Mouse (Mus musculus) forebrain, postnatal 0 days (tissue): ENCODE measurements around the gene Zfp961. TPM values are rescaled to one million over a fixed set of nuclear protein-coding genes. Genes with fewer than 3 reads are reported as not detected.
A peak's percentile ranks its signal among the peaks of the same experiment; 100 is the strongest.

ENCODE experiments used
- ATAC-seq: fragments of 200-750 bp; cut with Nextera tagmentation; 2 replicates; pipeline ENCODE4 v1.8.0; 2017; ENCODE audit warnings: mild to moderate bottlenecking, moderate library complexity
- DNase-seq: peaks from one replicate; pipeline ENCODE4 v3.0.0-alpha.2; 2015
- H3K27ac ChIP-seq: fragments of 300-500 bp; sonication (generic); 2 replicates; pipeline ENCODE4 v1.5.1; 2014; ENCODE audit warnings: low read depth, mild to moderate bottlenecking, antibody characterized with exemption, low read length, moderate library complexity, mixed read lengths
- H3K27me3 ChIP-seq: fragments of 300-500 bp; sonication (generic); 2 replicates; pipeline ENCODE4 v1.6.1; 2014; ENCODE audit warnings: mild to moderate bottlenecking, low read length, mixed read lengths; ENCODE audit not compliant: insufficient read depth
- H3K36me3 ChIP-seq: fragments of 300-500 bp; sonication (generic); 2 replicates; pipeline ENCODE4 v1.6.1; 2014; ENCODE audit warnings: mild to moderate bottlenecking, moderate library complexity; ENCODE audit not compliant: insufficient read depth
- H3K4me1 ChIP-seq: fragments of 300-500 bp; sonication (generic); 2 replicates; pipeline ENCODE4 v1.6.1; 2014; ENCODE audit warnings: antibody characterized with exemption; ENCODE audit not compliant: insufficient read depth
- H3K4me2 ChIP-seq: fragments of 300-500 bp; sonication (generic); 2 replicates; pipeline ENCODE4 v1.6.1; 2014; ENCODE audit warnings: low read depth, mild to moderate bottlenecking, moderate library complexity
- H3K4me3 ChIP-seq: fragments of 300-500 bp; sonication (generic); 2 replicates; pipeline ENCODE4 v1.5.1; 2014; ENCODE audit warnings: low read depth, low read length, mixed read lengths
- H3K9ac ChIP-seq: fragments of 300-500 bp; sonication (generic); 2 replicates; pipeline ENCODE4 v1.6.1; 2014; ENCODE audit warnings: mild to moderate bottlenecking
- H3K9me3 ChIP-seq: fragments of 300-500 bp; sonication (generic); 2 replicates; pipeline ENCODE4 v1.6.1; 2016; ENCODE audit warnings: low read length
- CTCF ChIP-seq: sonication (generic); IDR thresholded peaks from 2 replicates; pipeline ENCODE4 v1.5.1; 2016; ENCODE audit warnings: antibody characterized with exemption, control low read depth, low read depth
- WGBS: fragments of 180-500 bp; shearing (Covaris S2); extraction: QIAGEN DNeasy Blood & Tissue Kit; methylation state at CpG from one replicate; pipeline ENCODE4 v1.1.7; 2014; 5-methylcytosine and 5-hydroxymethylcytosine counted together
- polyA plus RNA-seq: library from polyadenylated mRNA; unstranded; fragments of >200 nt; fragmentation: Nextera tagmentation; extraction: Ambion mirVana; gene quantifications from 2 replicates; pipeline ENCODE4 v1.2.1, GENCODE M21; 2015
- total RNA-seq: library from RNA; depleted of rRNA; stranded (reverse); fragments of >200 nt; gene quantifications from 2 replicates; pipeline ENCODE4 v1.2.3, GENCODE M21; 2014

Zfp961 gene
- total and polyA plus RNA-seq, 2 experiments from 2014 or later = 14.5 to 28.8 TPM

DNA sequence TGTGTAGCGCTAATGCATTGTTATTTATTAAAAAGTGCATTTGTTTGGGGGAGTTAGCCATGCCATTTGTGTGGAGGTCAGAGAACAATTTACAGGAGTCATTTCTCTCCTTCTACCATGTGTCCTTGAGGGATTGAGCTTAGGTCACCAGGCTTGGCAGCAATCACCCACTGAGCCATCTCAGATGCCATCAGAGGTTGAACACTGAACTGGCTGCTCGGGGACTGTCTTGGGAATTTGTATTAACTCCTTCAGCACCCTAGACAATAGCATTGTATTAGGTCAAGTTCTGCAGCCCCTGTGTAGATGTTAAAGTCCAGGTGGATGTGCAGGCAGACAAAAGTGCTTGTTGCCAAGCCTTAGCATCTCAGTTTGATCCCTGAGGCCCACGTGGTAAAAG lies 13.2 kb downstream of the Zfp961 start:
- Histone ChIP-seq H3K9me3 (no peaks in the 10 kb centered on the region), H3K4me3 (no peak overlapping the region), H3K27me3 (no peaks in the 10 kb centered on the region), H3K27ac (no peak overlapping the region), H3K9ac (no peak overlapping the region), H3K36me3 (peaks cover 32% of the 10 kb centered on the region), H3K4me2 (no peak overlapping the region), H3K4me1 (no peaks in the 10 kb centered on the region)
- no peak for TF ChIP-seq CTCF
- 90% methylated on average over 3 of the region's 3 CpGs for WGBS
- DNase-seq = no peak
- no peak for ATAC-seq

DNA sequence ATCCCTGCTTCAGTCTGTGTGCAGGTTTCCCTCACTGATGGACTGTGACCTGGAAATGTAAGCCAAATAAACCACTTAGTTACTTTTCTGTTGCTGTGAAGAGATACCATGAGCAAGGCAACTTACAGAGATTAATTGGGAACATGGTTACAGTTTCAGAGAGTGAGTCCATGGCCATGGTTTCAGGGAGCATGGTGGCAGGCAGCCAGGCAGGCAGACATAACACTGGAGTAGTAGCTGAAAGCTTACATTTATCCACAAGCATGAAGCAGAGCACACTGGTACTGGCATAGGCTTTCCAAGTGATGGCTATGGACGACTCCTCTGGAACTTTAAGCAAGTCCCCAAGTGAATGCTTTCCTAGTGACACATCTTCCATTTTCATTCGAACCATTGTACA lies 14.3 kb downstream of the Zfp961 start:
- no peak for ATAC-seq
- Histone ChIP-seq H3K9ac (no peak overlapping the region), H3K27me3 (no peaks in the 10 kb centered on the region), H3K4me3 (no peak overlapping the region), H3K36me3 (peaks cover 32% of the 10 kb centered on the region), H3K27ac (no peak overlapping the region), H3K9me3 (no peaks in the 10 kb centered on the region), H3K4me1 (no peaks in the 10 kb centered on the region), H3K4me2 (no peak overlapping the region)
- DNase-seq = no peak
- no peak for TF ChIP-seq CTCF
- WGBS = 99% methylated on average over 2 of the region's 2 CpGs

DNA sequence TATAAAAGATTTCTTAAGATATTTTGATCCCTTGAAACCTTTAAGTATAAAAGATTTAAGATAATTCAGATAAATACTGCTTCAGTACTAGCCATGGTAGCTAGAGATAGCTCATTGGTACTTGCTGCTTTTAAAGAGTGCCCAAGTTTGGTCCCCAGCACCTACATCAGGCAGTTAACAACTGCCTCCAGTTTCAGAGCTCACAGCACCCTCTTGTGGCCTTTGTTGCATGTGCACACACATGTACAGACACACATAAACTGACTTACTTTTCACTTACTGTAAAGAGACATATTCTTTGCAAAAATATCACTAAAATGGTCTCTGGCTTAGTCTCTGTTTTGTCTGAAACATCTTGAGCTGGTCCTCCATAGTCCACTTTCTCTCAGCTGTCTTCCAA lies 15.6 kb downstream of the Zfp961 start:
- peaks cover 32% of the 10 kb centered on the region for H3K36me3 ChIP-seq
- no peak overlapping the region for H3K27ac ChIP-seq
- no peaks in the 10 kb centered on the region for H3K4me1 ChIP-seq
- H3K27me3 ChIP-seq = no peaks in the 10 kb centered on the region
- no peak for ATAC-seq
- no peak overlapping the region for H3K4me2 ChIP-seq
- 0 out of 2 replicates have a peak, but pooled peaks have one; percentile 21 for TF ChIP-seq CTCF
- H3K9ac ChIP-seq = no peak overlapping the region
- DNase-seq = no peak
- H3K9me3 ChIP-seq = no peaks in the 10 kb centered on the region
- no peak overlapping the region for H3K4me3 ChIP-seq

- no peaks in the 10 kb centered on the region for H3K27me3 ChIP-seq
- H3K9ac ChIP-seq = no peak overlapping the region
- H3K27ac ChIP-seq = no peak overlapping the region
- TF ChIP-seq CTCF = no peak
- no peaks in the 10 kb centered on the region for H3K9me3 ChIP-seq
- no peak overlapping the region for H3K4me3 ChIP-seq
- ATAC-seq (no peak), DNase-seq (no peak)
- peaks cover 32% of the 10 kb centered on the region for H3K36me3 ChIP-seq
- no peaks in the 10 kb centered on the region for H3K4me1 ChIP-seq
- WGBS = 97% methylated on average over 5 of the region's 5 CpGs
- no peak overlapping the region for H3K4me2 ChIP-seq
Observed at GRCm38 (mm10) chr8:71967261-71967660, 16.4 kb downstream of the Zfp961 start.

DNA sequence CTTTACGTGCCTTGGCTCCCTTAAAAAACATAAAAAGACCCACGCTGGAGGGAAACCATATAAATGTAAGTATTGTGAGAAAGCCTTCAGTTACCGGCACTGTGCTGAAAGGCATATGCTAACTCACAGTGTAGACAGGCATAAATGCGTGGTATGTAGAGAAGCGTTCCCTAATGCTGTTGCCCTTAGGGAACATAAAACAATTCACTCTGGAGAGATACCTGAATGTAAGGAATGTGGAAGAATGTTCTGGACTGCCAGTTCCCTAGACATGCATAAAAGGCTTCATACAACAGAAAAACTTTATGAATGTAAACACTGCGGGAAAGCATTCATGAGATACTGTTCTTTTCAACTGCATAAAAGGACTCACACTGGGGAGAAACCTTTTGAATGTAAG lies 17.3 kb downstream of the Zfp961 start:
- no peak for ATAC-seq
- Histone ChIP-seq H3K9me3 (no peaks in the 10 kb centered on the region), H3K4me2 (no peak overlapping the region), H3K4me3 (no peak overlapping the region), H3K36me3 (peaks cover 32% of the 10 kb centered on the region), H3K9ac (no peak overlapping the region), H3K4me1 (no peaks in the 10 kb centered on the region), H3K27me3 (no peaks in the 10 kb centered on the region), H3K27ac (no peak overlapping the region)
- no peak for DNase-seq
- WGBS = 65% methylated on average over 6 of the region's 6 CpGs
- TF ChIP-seq CTCF = no peak

DNA sequence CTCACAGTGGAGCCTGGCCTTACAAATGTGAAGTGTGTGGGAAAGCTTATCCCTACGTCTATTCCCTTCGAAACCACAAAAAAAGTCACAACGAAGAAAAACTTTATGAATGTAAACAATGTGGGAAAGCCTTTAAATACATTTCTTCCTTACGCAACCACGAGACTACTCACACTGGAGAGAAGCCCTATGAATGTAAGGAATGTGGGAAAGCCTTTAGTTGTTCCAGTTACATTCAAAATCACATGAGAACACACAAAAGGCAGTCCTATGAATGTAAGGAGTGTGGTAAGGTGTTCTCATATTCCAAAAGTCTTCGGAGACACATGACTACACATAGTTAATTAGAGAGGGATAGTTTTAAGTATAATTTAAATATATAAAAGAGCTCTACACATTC lies 17.8 kb downstream of the Zfp961 start:
- Histone ChIP-seq H3K9ac (no peak overlapping the region), H3K4me3 (no peak overlapping the region), H3K4me2 (no peak overlapping the region), H3K27me3 (no peaks in the 10 kb centered on the region), H3K9me3 (no peaks in the 10 kb centered on the region), H3K27ac (no peak overlapping the region), H3K36me3 (peaks cover 32% of the 10 kb centered on the region), H3K4me1 (no peaks in the 10 kb centered on the region)
- TF ChIP-seq CTCF = no peak
- ATAC-seq = no peak
- 65% methylated on average over 6 of the region's 6 CpGs for WGBS
- no peak for DNase-seq

GRCm38 (mm10) chr8:71971945-71972344 lies 21.1 kb downstream of the Zfp961 start:
- WGBS = 78% methylated on average over 1 of the region's 1 CpGs
- Histone ChIP-seq H3K36me3 (peaks cover 11% of the 10 kb centered on the region; the same call in 1 of the 2 replicates), H3K27ac (no peak overlapping the region), H3K9ac (no peak overlapping the region), H3K27me3 (no peaks in the 10 kb centered on the region), H3K9me3 (no peaks in the 10 kb centered on the region), H3K4me1 (no peaks in the 10 kb centered on the region), H3K4me2 (no peak overlapping the region), H3K4me3 (no peak overlapping the region)
- DNase-seq (peak; percentile 7), ATAC-seq (peak; percentile 48; the same call in 1 of the 2 replicates)
- TF ChIP-seq CTCF = peak; percentile 70

DNA sequence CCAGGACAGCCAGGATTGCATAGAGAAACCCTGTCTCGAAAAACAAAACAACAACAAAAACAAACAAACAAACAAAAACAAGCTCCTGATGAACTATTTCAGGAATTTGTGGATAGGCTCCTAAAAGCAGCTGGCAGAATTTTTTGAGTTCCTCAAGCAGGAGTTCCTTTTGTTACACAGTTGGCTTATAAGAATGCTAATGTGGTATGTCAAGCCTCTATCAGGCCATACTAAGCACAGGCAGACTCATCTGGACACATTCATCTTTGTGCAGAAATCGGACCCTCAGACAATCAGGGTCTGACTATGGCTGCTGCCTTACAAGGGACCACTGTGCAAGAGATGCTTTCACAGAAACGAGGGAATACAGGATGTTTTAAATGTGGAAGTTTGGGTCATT lies 23.4 kb downstream of the Zfp961 start:
- no peaks in the 10 kb centered on the region for H3K9me3 ChIP-seq
- WGBS = 76% methylated on average over 3 of the region's 3 CpGs
- H3K4me2 ChIP-seq = no peak overlapping the region
- no peak overlapping the region for H3K4me3 ChIP-seq
- DNase-seq (no peak), ATAC-seq (no peak)
- no peak for TF ChIP-seq CTCF
- H3K4me1 ChIP-seq = no peaks in the 10 kb centered on the region
- no peak overlapping the region for H3K27ac ChIP-seq
- no peaks in the 10 kb centered on the region for H3K27me3 ChIP-seq
- H3K9ac ChIP-seq = no peak overlapping the region
- no peaks in the 10 kb centered on the region for H3K36me3 ChIP-seq
